Mouse (Mus musculus) cerebellum, postnatal 10 days (tissue): ENCODE results near the gene Mmrn2.

Source experiments
- DNase-seq, 2 experiments: peaks; one replicate each; pipeline ENCODE4 v3.0.0; 2021; ENCODE audit warnings: mixed read lengths in 2 of 2

Gene Mmrn2

GRCm38 (mm10) chr14:34375415-34375904, at the start of gene Mmrn2:
Gene Mmrn2, plus strand, starts transcription at chr14:34375465.
- no peak for DNase-seq

- no peak for DNase-seq
Observed at GRCm38 (mm10) chr14:34326606-34327005, 48.7 kb upstream of the Mmrn2 start.

- DNase-seq = no peak
Observed at GRCm38 (mm10) chr14:34327618-34328017, 47.6 kb upstream of the Mmrn2 start.

GRCm38 (mm10) chr14:34330657-34331158, 44.6 kb upstream of the Mmrn2 start:
- DNase-seq = peak in 1 of 2 experiments; percentile 28

GRCm38 (mm10) chr14:34331886-34332285, 43.4 kb upstream of the Mmrn2 start:
- peak in 1 of 2 experiments; percentile 51 for DNase-seq

GRCm38 (mm10) chr14:34332476-34332875, 42.8 kb upstream of the Mmrn2 start:
- peak in 1 of 2 experiments; percentile 51 for DNase-seq

- DNase-seq = peak; percentile 18 to 26
Observed at GRCm38 (mm10) chr14:34339446-34339845, 35.8 kb upstream of the Mmrn2 start.

- DNase-seq = no peak
Observed at GRCm38 (mm10) chr14:34341993-34342392, 33.3 kb upstream of the Mmrn2 start.

GRCm38 (mm10) chr14:34343078-34343477, 32.2 kb upstream of the Mmrn2 start:
- DNase-seq = no peak

GRCm38 (mm10) chr14:34344361-34344760, 30.9 kb upstream of the Mmrn2 start:
- peak in 1 of 2 experiments; percentile 18 for DNase-seq

- DNase-seq = no peak
Observed at GRCm38 (mm10) chr14:34345771-34346566, 29.3 kb upstream of the Mmrn2 start.

GRCm38 (mm10) chr14:34347084-34347483, 28.2 kb upstream of the Mmrn2 start:
- DNase-seq = no peak

- no peak for DNase-seq
Observed at GRCm38 (mm10) chr14:34348301-34348700, 27.0 kb upstream of the Mmrn2 start.

GRCm38 (mm10) chr14:34349007-34349406, 26.3 kb upstream of the Mmrn2 start:
- DNase-seq = no peak

- no peak for DNase-seq
Observed at GRCm38 (mm10) chr14:34351660-34352059, 23.6 kb upstream of the Mmrn2 start.

- no peak for DNase-seq
Observed at GRCm38 (mm10) chr14:34352523-34352922, 22.7 kb upstream of the Mmrn2 start.

GRCm38 (mm10) chr14:34353326-34353725, 21.9 kb upstream of the Mmrn2 start:
- DNase-seq = no peak

GRCm38 (mm10) chr14:34354456-34354855, 20.8 kb upstream of the Mmrn2 start:
- DNase-seq = no peak

- no peak for DNase-seq
Observed at GRCm38 (mm10) chr14:34355301-34355700, 20.0 kb upstream of the Mmrn2 start, which contains the start of gene Fam25c. Gene Fam25c, minus strand, starts transcription at chr14:34355433.

- DNase-seq = no peak
Observed at GRCm38 (mm10) chr14:34357671-34358455, 17.4 kb upstream of the Mmrn2 start.

GRCm38 (mm10) chr14:34359676-34360244, 15.5 kb upstream of the Mmrn2 start:
- DNase-seq = no peak

GRCm38 (mm10) chr14:34360251-34360650, 15.0 kb upstream of the Mmrn2 start:
- DNase-seq = no peak

GRCm38 (mm10) chr14:34362135-34362534, 13.1 kb upstream of the Mmrn2 start:
- no peak for DNase-seq
